Mouse (Mus musculus) heart, postnatal 0 days (tissue): ENCODE measurements at regions not wholly inside any gene's neighbourhood (a gene's known extent, or its start where the extent isn't known, plus 50 kb on each side); places are given as distances from the start of the nearest gene placed in this dataset.

ENCODE experiments used
- CTCF ChIP-seq: IDR thresholded peaks from 2 replicates; pipeline ENCODE4 v1.5.1; 2016; ENCODE audit warnings: antibody characterized with exemption, control low read depth, low read depth
- EP300 ChIP-seq: IDR thresholded peaks from 2 replicates; pipeline ENCODE4 v1.6.1; 2016; ENCODE audit warnings: antibody characterized with exemption, low read depth

DNA sequence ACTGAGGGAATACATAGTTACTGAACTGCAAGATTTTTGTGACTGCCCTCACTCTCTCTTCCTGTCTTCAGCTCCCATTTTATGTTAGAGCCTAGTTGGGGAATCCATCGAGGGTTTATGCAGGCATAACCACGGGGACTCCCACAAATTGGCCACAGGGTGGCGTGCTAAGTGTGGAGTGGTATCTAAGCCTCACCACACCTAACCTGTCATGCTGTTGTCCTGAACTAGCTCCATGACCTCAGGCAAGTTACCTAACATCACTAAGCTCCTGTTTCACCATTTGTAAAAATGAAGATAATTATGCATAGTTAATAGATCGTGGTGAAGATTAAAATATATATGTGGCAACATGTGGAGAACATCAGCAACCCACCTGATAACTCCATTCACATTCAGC, 246.8 kb upstream of the Cpeb2 start:
- no peak for TF ChIP-seq CTCF
- no peak for TF ChIP-seq EP300
